In genomic region chr13:43615194-43615576, GRCm38 (mm10) we compare ENCODE assay signal across 8 mouse cellular contexts. TPM values are rescaled to one million over a fixed set of nuclear protein-coding genes. Genes with fewer than 3 reads are reported as not detected.
DNase-seq lines count a peak whose midpoint lies in the region; ATAC-seq and TF ChIP-seq lines count a peak whose summit lies in the region.

No protein-coding gene starts in this region.

- TF ChIP-seq EP300 in ES-Bruce4 (IDR thresholded peaks at IDR 0.05; ENCODE audit: insufficient read depth, low read depth, low read length) = no peak

- H3K9ac ChIP-seq in ES-Bruce4 (ENCODE audit: low read depth, poor library complexity, severe bottlenecking) = no peak overlapping the region
- peak overlapping the region; percentile 79; the same call in 1 of the 2 replicates for H3K9ac ChIP-seq in hindbrain, embryonic 11.5 days (ENCODE audit: low read depth, low read length)
- peak overlapping the region; percentile 82 for H3K9ac ChIP-seq in midbrain, embryonic 12.5 days (replicated peaks)

- no peaks in the 10 kb centered on the region for H3K36me3 ChIP-seq in erythroblast, embryonic 14.5 days (ENCODE audit: control insufficient read depth)
- no peaks in the 10 kb centered on the region for H3K36me3 ChIP-seq in ES-Bruce4 (ENCODE audit: control insufficient read depth, insufficient read depth, low read length, poor library complexity, severe bottlenecking)
- H3K36me3 ChIP-seq in hindbrain, embryonic 11.5 days (ENCODE audit: control insufficient read depth, insufficient read depth, low read length) = no peaks in the 10 kb centered on the region
- H3K36me3 ChIP-seq in midbrain, embryonic 12.5 days = no peaks in the 10 kb centered on the region

- no peak for DNase-seq in hindbrain, embryonic 11.5 days (ENCODE audit: low spot score)
- DNase-seq in ovary, postnatal 14 days (ENCODE audit: low spot score) = no peak
- no peak for DNase-seq in Muller cell, postnatal 12 days (ENCODE audit: inconsistent ontology term)
- DNase-seq in gastrocnemius, postnatal 36 days = no peak

- TF ChIP-seq POLR2A in ES-Bruce4 (IDR thresholded peaks at IDR 0.05; ENCODE audit: insufficient read depth, low read length) = no peak

- ATAC-seq in erythroblast, adult 5-6 weeks (replicated peaks; ENCODE audit: low FRiP score, poor library complexity, severe bottlenecking) = no peak
- ATAC-seq in hindbrain, embryonic 11.5 days (ENCODE audit: low FRiP score) = peak; percentile 59; the same call in 1 of the 2 replicates
- ATAC-seq in midbrain, embryonic 12.5 days (ENCODE audit: low FRiP score, low read depth) = peak; percentile 21; the same call in 1 of the 2 replicates

- peak overlapping the region; percentile 48 for H3K4me3 ChIP-seq in erythroblast, embryonic 14.5 days (replicated peaks)
- H3K4me3 ChIP-seq in ES-Bruce4 (ENCODE audit: low read depth, low read length) = peak overlapping the region; percentile 62; the same call in 1 of the 2 replicates
- H3K4me3 ChIP-seq in hindbrain, embryonic 11.5 days (ENCODE audit: low read depth, low read length) = peak overlapping the region; percentile 75; the same call in 1 of the 2 replicates
- H3K4me3 ChIP-seq in midbrain, embryonic 12.5 days = peak overlapping the region; percentile 77

- peak overlapping the region; percentile 27 for H3K27ac ChIP-seq in ES-Bruce4 (ENCODE audit: insufficient read depth, low read length)
- H3K27ac ChIP-seq in hindbrain, embryonic 11.5 days (ENCODE audit: low read depth, low read length) = peak overlapping the region; percentile 55
- H3K27ac ChIP-seq in midbrain, embryonic 12.5 days (replicated peaks) = 0 out of 2 replicates have a peak overlapping the region, but pooled peaks have one; percentile 75

- intact Hi-C loops in gastrocnemius, postnatal 36 days (cut with DNase I) = no loop called here

- H3K27me3 ChIP-seq in erythroblast, embryonic 14.5 days (ENCODE audit: control insufficient read depth) = peaks cover 44% of the 10 kb centered on the region
- H3K27me3 ChIP-seq in ES-Bruce4 (ENCODE audit: control insufficient read depth, insufficient read depth, low read length, poor library complexity, severe bottlenecking) = peaks cover 3% of the 10 kb centered on the region; the same call in 1 of the 2 replicates
- no peaks in the 10 kb centered on the region; the same call in 1 of the 2 replicates for H3K27me3 ChIP-seq in hindbrain, embryonic 11.5 days (ENCODE audit: control insufficient read depth, insufficient read depth, low read length)
- H3K27me3 ChIP-seq in midbrain, embryonic 12.5 days = 0 out of 2 replicates have a peak, but pooled peaks cover 3% of the 10 kb centered on the region

- peaks cover 11% of the 10 kb centered on the region for H3K4me1 ChIP-seq in erythroblast, embryonic 14.5 days (ENCODE audit: control insufficient read depth)
- no peaks in the 10 kb centered on the region for H3K4me1 ChIP-seq in ES-Bruce4 (ENCODE audit: control insufficient read depth, insufficient read depth, low read length)
- peaks cover 4% of the 10 kb centered on the region; the same call in 1 of the 2 replicates for H3K4me1 ChIP-seq in hindbrain, embryonic 11.5 days (replicated peaks; ENCODE audit: control insufficient read depth, insufficient read depth, low read length)
- peaks cover 8% of the 10 kb centered on the region for H3K4me1 ChIP-seq in midbrain, embryonic 12.5 days

- peak overlapping the region; percentile 89 for H3K4me2 ChIP-seq in hindbrain, embryonic 11.5 days (replicated peaks; ENCODE audit: low read depth, low read length)
- peak overlapping the region; percentile 83 for H3K4me2 ChIP-seq in midbrain, embryonic 12.5 days (replicated peaks)

- H3K9me3 ChIP-seq in erythroblast, embryonic 14.5 days (ENCODE audit: control insufficient read depth, low read length) = no peaks in the 10 kb centered on the region
- H3K9me3 ChIP-seq in ES-Bruce4 (replicated peaks; ENCODE audit: control insufficient read depth, insufficient read depth, low read length, poor library complexity, severe bottlenecking) = no peaks in the 10 kb centered on the region
- no peaks in the 10 kb centered on the region for H3K9me3 ChIP-seq in hindbrain, embryonic 11.5 days (ENCODE audit: control insufficient read depth, low read length)
- no peaks in the 10 kb centered on the region for H3K9me3 ChIP-seq in midbrain, embryonic 12.5 days

- TF ChIP-seq CTCF in ES-Bruce4 (IDR thresholded peaks at IDR 0.05; ENCODE audit: low read depth, low read length) = no peak

- WGBS in hindbrain, embryonic 11.5 days = 21% methylated on average over 9 of the region's 9 CpGs
- 20% methylated on average over 9 of the region's 9 CpGs for WGBS in midbrain, embryonic 12.5 days

RNA-seq across cellular contexts. Expression of gene Rnf182, which starts 0.3 kb away (rescaled TPM):
- not detected in 2 replicates for polyA plus RNA-seq in erythroblast, embryonic 14.5 days (2012)
- not detected in 2 replicates for total RNA-seq in erythroblast, adult 5-6 weeks (2015; ENCODE audit: low replicate concordance)
- total RNA-seq in erythroblast, adult 5-6 weeks (2017; ENCODE audit: low replicate concordance) = not detected in 2 replicates
- 1.6 and 1.9 TPM in 2 replicates for polyA plus RNA-seq in ES-Bruce4 (2011; ENCODE audit: insufficient read depth, insufficient read length, low read depth, missing spikeins)
- 9.9 and 10.4 TPM in 2 replicates for polyA plus RNA-seq in hindbrain, embryonic 11.5 days (2014; fragmentation: Nextera tagmentation; extraction: Ambion mirVana)
- polyA plus RNA-seq in midbrain, embryonic 12.5 days (2016; fragmentation: Nextera tagmentation; extraction: Ambion mirVana) = 12.7 and 14.5 TPM in 2 replicates
- total RNA-seq in gastrocnemius, postnatal 36 days (2021) = under 1 TPM; 0.08 to 0.27 TPM

RNA-seq across cellular contexts. Expression of gene Mcur1, which starts 55.2 kb away (rescaled TPM):
- polyA plus RNA-seq in erythroblast, embryonic 14.5 days (2012) = 0.23 and 0.30 TPM in 2 replicates
- 3.8 and 7.5 TPM in 2 replicates for total RNA-seq in erythroblast, adult 5-6 weeks (2015; ENCODE audit: low replicate concordance)
- total RNA-seq in erythroblast, adult 5-6 weeks (2017; ENCODE audit: low replicate concordance) = 3.0 and 9.2 TPM in 2 replicates
- 6.1 and 7.8 TPM in 2 replicates for polyA plus RNA-seq in ES-Bruce4 (2011; ENCODE audit: insufficient read depth, insufficient read length, low read depth, missing spikeins)
- 9.8 and 10.8 TPM in 2 replicates for polyA plus RNA-seq in hindbrain, embryonic 11.5 days (2014; fragmentation: Nextera tagmentation; extraction: Ambion mirVana)
- polyA plus RNA-seq in midbrain, embryonic 12.5 days (2016; fragmentation: Nextera tagmentation; extraction: Ambion mirVana) = 10.5 and 12.9 TPM in 2 replicates
- total RNA-seq in gastrocnemius, postnatal 36 days (2021) = 10 to 100 TPM; 27.1 to 28.7 TPM
